Mouse (Mus musculus) stomach, postnatal 0 days (tissue): ENCODE measurements around the gene Gm10309.

Source experiments
- CTCF ChIP-seq: IDR thresholded peaks from 2 replicates; pipeline ENCODE4 v1.5.1; 2016; ENCODE audit warnings: antibody characterized with exemption, low read depth, mild to moderate bottlenecking, moderate library complexity
- EP300 ChIP-seq: optimal IDR thresholded peaks from 2 replicates; pipeline ENCODE3; 2016; ENCODE audit warnings: antibody characterized with exemption

DNA sequence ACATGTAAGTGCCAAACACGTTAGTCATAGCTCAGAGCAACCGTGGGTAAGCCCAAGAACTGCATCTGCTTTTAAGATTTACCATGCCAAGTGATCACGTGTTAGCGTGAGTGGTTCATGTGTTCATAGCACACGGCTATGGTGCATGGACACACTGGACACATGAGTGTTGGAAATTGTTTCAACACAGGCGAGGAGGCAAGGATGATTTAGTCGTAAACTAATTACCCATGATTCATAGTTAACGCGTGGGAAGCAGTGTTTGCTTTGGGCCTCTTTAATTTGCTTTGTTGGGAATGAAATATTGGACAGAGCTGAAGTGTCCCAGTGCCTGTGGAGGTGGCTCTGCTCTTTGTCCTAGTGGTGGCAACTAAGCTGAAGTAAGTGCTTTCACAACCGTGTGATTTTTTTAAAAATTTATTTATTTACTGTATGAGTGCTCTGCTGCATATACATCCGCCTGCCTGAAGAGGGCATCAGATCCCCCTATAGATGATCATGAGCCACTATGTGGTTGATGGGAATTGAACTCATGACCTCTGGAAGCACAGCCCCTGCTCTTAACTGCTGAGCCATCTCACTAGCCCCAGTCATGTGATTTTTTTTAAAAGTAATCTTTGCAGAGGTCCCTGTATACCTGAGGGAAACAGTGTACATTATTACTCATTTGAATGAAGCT, 46.6 kb downstream of the Gm10309 start:
- peak; percentile 58 for TF ChIP-seq CTCF
- no peak for TF ChIP-seq EP300
